Mouse (Mus musculus): Measurements from ENCODE around the gene Sla2.

DNA sequence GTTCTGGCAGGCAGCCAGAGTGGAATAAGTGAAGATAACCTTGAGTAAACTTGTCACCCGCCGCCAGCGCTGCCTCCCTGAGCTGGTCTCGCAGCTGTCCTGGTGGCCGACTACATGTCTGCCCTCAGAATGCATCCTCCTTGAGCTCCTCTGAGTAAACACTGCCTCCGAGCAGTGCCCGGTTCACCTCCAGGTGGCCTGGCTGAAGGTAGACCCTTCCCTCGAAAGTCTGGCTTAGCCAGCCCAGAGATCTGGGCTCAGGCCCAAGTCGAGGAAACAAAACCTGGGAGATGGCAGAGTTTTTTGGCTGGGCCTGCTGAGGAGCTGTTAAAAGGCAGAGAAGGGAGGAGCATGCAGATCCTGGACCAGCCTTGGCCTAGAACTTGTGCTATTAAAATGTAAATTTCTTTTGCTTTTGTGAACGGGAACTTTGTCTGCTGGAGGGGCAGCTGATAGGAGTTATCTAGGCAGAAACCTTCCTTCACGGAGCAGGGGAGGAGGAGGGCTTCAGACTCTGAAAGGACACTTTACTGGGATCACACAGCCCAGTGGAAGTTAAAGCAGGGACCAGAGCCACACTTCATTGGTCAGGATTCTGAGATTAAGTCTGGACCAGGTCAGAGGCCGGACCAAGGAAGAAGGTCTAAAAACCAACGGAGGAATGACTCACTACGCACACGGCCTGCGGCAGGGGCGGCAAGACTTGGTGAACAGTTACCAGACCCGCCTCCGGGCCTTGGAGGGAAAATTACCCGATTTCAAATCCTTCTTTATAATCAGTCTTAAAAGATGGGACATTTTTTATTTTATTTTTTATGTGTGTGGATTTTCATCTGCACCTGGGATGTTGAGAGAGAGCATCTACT lies 44.9 kb downstream of the Sla2 start:
- TF ChIP-seq CTCF (IDR thresholded peaks at IDR 0.05) (peak; percentile 28), EP300 (IDR thresholded peaks at IDR 0.05) (no peak)

Measured in lung, postnatal 0 days (tissue).